Mouse (Mus musculus): ENCODE results near the gene Gm49450. TPM values are rescaled to one million over a fixed set of nuclear protein-coding genes. Genes with fewer than 3 reads are reported as not detected.
A peak's percentile ranks its signal among the peaks of the same experiment; 100 is the strongest.

Gene Gm49450
- polyA plus RNA-seq, 1 experiment: not detected

GRCm38 (mm10) chr15:98917538-98918498 lies 35.5 kb downstream of the Gm49450 start, which contains the start of gene Lmbr1l:
Lmbr1l (minus strand) TSS chr15:98918231.
- Histone ChIP-seq H3K27me3 (ENCODE audit: control insufficient read depth, insufficient read depth, low read length, poor library complexity, severe bottlenecking) (no peaks in the 10 kb centered on the region), H3K27ac (ENCODE audit: insufficient read depth, low read length) (0 out of 2 replicates have a peak within 1 kb of the TSS, but pooled peaks have one; percentile 1), H3K36me3 (ENCODE audit: control insufficient read depth, insufficient read depth, low read length, poor library complexity, severe bottlenecking) (no peaks in the 10 kb centered on the region), H3K9me3 (replicated peaks; ENCODE audit: control insufficient read depth, insufficient read depth, low read length, poor library complexity, severe bottlenecking) (no peaks in the 10 kb centered on the region), H3K4me3 (ENCODE audit: low read depth, low read length) (peak within 1 kb of the TSS; percentile 80), H3K9ac (ENCODE audit: low read depth, poor library complexity, severe bottlenecking) (peak within 1 kb of the TSS; percentile 90), H3K4me1 (ENCODE audit: control insufficient read depth, insufficient read depth, low read length) (peaks cover 3% of the 10 kb centered on the region)
- no peak for TF ChIP-seq EP300 (IDR thresholded peaks at IDR 0.05; ENCODE audit: insufficient read depth, low read depth, low read length)
- peak; percentile 70 for TF ChIP-seq POLR2A (IDR thresholded peaks at IDR 0.05; ENCODE audit: insufficient read depth, low read length)
- TF ChIP-seq CTCF (IDR thresholded peaks at IDR 0.05; ENCODE audit: low read depth, low read length): no peak

- Histone ChIP-seq H3K27ac (ENCODE audit: insufficient read depth, low read length) (no peak overlapping the region), H3K4me3 (ENCODE audit: low read depth, low read length) (peak overlapping the region; percentile 80), H3K36me3 (ENCODE audit: control insufficient read depth, insufficient read depth, low read length, poor library complexity, severe bottlenecking) (no peaks in the 10 kb centered on the region)
Measured at GRCm38 (mm10) chr15:98917091-98917490, 36.3 kb downstream of the Gm49450 start.

GRCm38 (mm10) chr15:98916016-98916415 lies 37.3 kb downstream of the Gm49450 start:
- Histone ChIP-seq H3K4me3 (ENCODE audit: low read depth, low read length) (no peak overlapping the region), H3K27ac (ENCODE audit: insufficient read depth, low read length) (no peak overlapping the region)

More at GRCm38 (mm10) chr15:98917091-98917490, 36.3 kb downstream of the Gm49450 start:
- H3K9me3 ChIP-seq (replicated peaks; ENCODE audit: control insufficient read depth, insufficient read depth, low read length, poor library complexity, severe bottlenecking): no peaks in the 10 kb centered on the region
- H3K9ac ChIP-seq (ENCODE audit: low read depth, poor library complexity, severe bottlenecking): peak overlapping the region; percentile 90
- H3K27me3 ChIP-seq (ENCODE audit: control insufficient read depth, insufficient read depth, low read length, poor library complexity, severe bottlenecking): no peaks in the 10 kb centered on the region
- H3K4me1 ChIP-seq (ENCODE audit: control insufficient read depth, insufficient read depth, low read length): peaks cover 3% of the 10 kb centered on the region
- no peak for TF ChIP-seq POLR2A (IDR thresholded peaks at IDR 0.05; ENCODE audit: insufficient read depth, low read length)
- TF ChIP-seq CTCF (IDR thresholded peaks at IDR 0.05; ENCODE audit: low read depth, low read length): no peak
- TF ChIP-seq EP300 (IDR thresholded peaks at IDR 0.05; ENCODE audit: insufficient read depth, low read depth, low read length): no peak

GRCm38 (mm10) chr15:98914903-98915302 lies 38.4 kb downstream of the Gm49450 start:
- no peak for TF ChIP-seq EP300 (IDR thresholded peaks at IDR 0.05; ENCODE audit: insufficient read depth, low read depth, low read length)
- TF ChIP-seq CTCF (IDR thresholded peaks at IDR 0.05; ENCODE audit: low read depth, low read length): no peak
- TF ChIP-seq POLR2A (IDR thresholded peaks at IDR 0.05; ENCODE audit: insufficient read depth, low read length): no peak
- H3K4me1 ChIP-seq (ENCODE audit: control insufficient read depth, insufficient read depth, low read length): peaks cover 3% of the 10 kb centered on the region
- peaks cover 2% of the 10 kb centered on the region; the same call in 1 of the 2 replicates for H3K36me3 ChIP-seq (ENCODE audit: control insufficient read depth, insufficient read depth, low read length, poor library complexity, severe bottlenecking)
- no peaks in the 10 kb centered on the region for H3K9me3 ChIP-seq (replicated peaks; ENCODE audit: control insufficient read depth, insufficient read depth, low read length, poor library complexity, severe bottlenecking)
- H3K9ac ChIP-seq (ENCODE audit: low read depth, poor library complexity, severe bottlenecking): no peak overlapping the region
- no peaks in the 10 kb centered on the region for H3K27me3 ChIP-seq (ENCODE audit: control insufficient read depth, insufficient read depth, low read length, poor library complexity, severe bottlenecking)
- H3K4me3 ChIP-seq (ENCODE audit: low read depth, low read length): no peak overlapping the region
- no peak overlapping the region for H3K27ac ChIP-seq (ENCODE audit: insufficient read depth, low read length)

More at GRCm38 (mm10) chr15:98916016-98916415, 37.3 kb downstream of the Gm49450 start:
- H3K36me3 ChIP-seq (ENCODE audit: control insufficient read depth, insufficient read depth, low read length, poor library complexity, severe bottlenecking): no peaks in the 10 kb centered on the region; the same call in 1 of the 2 replicates
- H3K9ac ChIP-seq (ENCODE audit: low read depth, poor library complexity, severe bottlenecking): no peak overlapping the region
- no peaks in the 10 kb centered on the region for H3K9me3 ChIP-seq (replicated peaks; ENCODE audit: control insufficient read depth, insufficient read depth, low read length, poor library complexity, severe bottlenecking)
- TF ChIP-seq POLR2A (IDR thresholded peaks at IDR 0.05; ENCODE audit: insufficient read depth, low read length): no peak
- no peak for TF ChIP-seq CTCF (IDR thresholded peaks at IDR 0.05; ENCODE audit: low read depth, low read length)
- TF ChIP-seq EP300 (IDR thresholded peaks at IDR 0.05; ENCODE audit: insufficient read depth, low read depth, low read length): no peak
- H3K4me1 ChIP-seq (ENCODE audit: control insufficient read depth, insufficient read depth, low read length): peaks cover 3% of the 10 kb centered on the region
- H3K27me3 ChIP-seq (ENCODE audit: control insufficient read depth, insufficient read depth, low read length, poor library complexity, severe bottlenecking): no peaks in the 10 kb centered on the region

GRCm38 (mm10) chr15:98904692-98905091 lies 48.7 kb downstream of the Gm49450 start:
- no peaks in the 10 kb centered on the region for H3K4me1 ChIP-seq (ENCODE audit: control insufficient read depth, insufficient read depth, low read length)
- no peak overlapping the region for H3K9ac ChIP-seq (ENCODE audit: low read depth, poor library complexity, severe bottlenecking)
- H3K9me3 ChIP-seq (replicated peaks; ENCODE audit: control insufficient read depth, insufficient read depth, low read length, poor library complexity, severe bottlenecking): no peaks in the 10 kb centered on the region
- no peak overlapping the region for H3K4me3 ChIP-seq (ENCODE audit: low read depth, low read length)
- peaks cover 3% of the 10 kb centered on the region for H3K36me3 ChIP-seq (ENCODE audit: control insufficient read depth, insufficient read depth, low read length, poor library complexity, severe bottlenecking)
- H3K27me3 ChIP-seq (ENCODE audit: control insufficient read depth, insufficient read depth, low read length, poor library complexity, severe bottlenecking): no peaks in the 10 kb centered on the region
- no peak overlapping the region for H3K27ac ChIP-seq (ENCODE audit: insufficient read depth, low read length)
- TF ChIP-seq EP300 (IDR thresholded peaks at IDR 0.05; ENCODE audit: insufficient read depth, low read depth, low read length) (no peak), CTCF (IDR thresholded peaks at IDR 0.05; ENCODE audit: low read depth, low read length) (peak; percentile 91)

GRCm38 (mm10) chr15:98902600-98902999 lies 50.8 kb downstream of the Gm49450 start:
- Histone ChIP-seq H3K4me3 (ENCODE audit: low read depth, low read length) (no peak overlapping the region), H3K9ac (ENCODE audit: low read depth, poor library complexity, severe bottlenecking) (no peak overlapping the region), H3K4me1 (ENCODE audit: control insufficient read depth, insufficient read depth, low read length) (no peaks in the 10 kb centered on the region), H3K36me3 (ENCODE audit: control insufficient read depth, insufficient read depth, low read length, poor library complexity, severe bottlenecking) (peaks cover 3% of the 10 kb centered on the region), H3K27me3 (ENCODE audit: control insufficient read depth, insufficient read depth, low read length, poor library complexity, severe bottlenecking) (peaks cover 2% of the 10 kb centered on the region; the same call in 1 of the 2 replicates), H3K9me3 (replicated peaks; ENCODE audit: control insufficient read depth, insufficient read depth, low read length, poor library complexity, severe bottlenecking) (no peaks in the 10 kb centered on the region), H3K27ac (ENCODE audit: insufficient read depth, low read length) (no peak overlapping the region)
- TF ChIP-seq EP300 (IDR thresholded peaks at IDR 0.05; ENCODE audit: insufficient read depth, low read depth, low read length) (no peak), POLR2A (IDR thresholded peaks at IDR 0.05; ENCODE audit: insufficient read depth, low read length) (no peak), CTCF (IDR thresholded peaks at IDR 0.05; ENCODE audit: low read depth, low read length) (no peak)

All from ES-Bruce4 (cell line).